24 mouse cellular contexts compared by ENCODE assay signal in genomic region chr4:100707125-100707524, GRCm38 (mm10).
A peak's percentile ranks its signal among the peaks of the same experiment; 100 is the strongest.
DNase-seq lines count a peak whose midpoint lies in the region; ATAC-seq and TF ChIP-seq lines count a peak whose summit lies in the region.
"Had no signal": no experiment of that assay in that cellular context is flagged by ENCODE, and none has a peak within 500 bp of the region (broad histone marks: within the 10 kb centered on the region; RNA-seq: fewer than 3 reads in every experiment).

No protein-coding gene starts in this region.

- no peaks in the 10 kb centered on the region for H3K27me3 ChIP-seq in forebrain, embryonic 13.5 days
- H3K27me3 ChIP-seq in forebrain, embryonic 12.5 days: no peaks in the 10 kb centered on the region; the same call in 1 of the 2 replicates
- no peaks in the 10 kb centered on the region for H3K27me3 ChIP-seq in hindbrain, postnatal 0 days (ENCODE audit: insufficient read depth, low read length)
- no peaks in the 10 kb centered on the region for H3K27me3 ChIP-seq in hindbrain, embryonic 14.5 days (ENCODE audit: control insufficient read depth, insufficient read depth, low read length)
- H3K27me3 ChIP-seq in embryonic facial prominence, embryonic 15.5 days: no peaks in the 10 kb centered on the region
- H3K27me3 ChIP-seq: intestine, embryonic 15.5 days; midbrain, embryonic 15.5 days had no signal

- H3K9ac ChIP-seq in forebrain, embryonic 13.5 days: peak overlapping the region; percentile 30; the same call in 1 of the 2 replicates
- H3K9ac ChIP-seq in forebrain, embryonic 12.5 days: no peak overlapping the region
- no peak overlapping the region for H3K9ac ChIP-seq in hindbrain, postnatal 0 days (replicated peaks; ENCODE audit: low read length)
- no peak overlapping the region for H3K9ac ChIP-seq in hindbrain, embryonic 14.5 days
- H3K9ac ChIP-seq in embryonic facial prominence, embryonic 15.5 days: no peak overlapping the region
- H3K9ac ChIP-seq: heart, embryonic 13.5 days; intestine, embryonic 15.5 days; limb, embryonic 12.5 days; liver, embryonic 14.5 days; midbrain, embryonic 15.5 days had no signal

- H3K4me3 ChIP-seq in forebrain, embryonic 13.5 days: no peak overlapping the region
- no peak overlapping the region for H3K4me3 ChIP-seq in forebrain, embryonic 12.5 days (replicated peaks)
- no peak overlapping the region for H3K4me3 ChIP-seq in hindbrain, postnatal 0 days (ENCODE audit: low read length)
- H3K4me3 ChIP-seq in hindbrain, embryonic 14.5 days (replicated peaks; ENCODE audit: low read length): no peak overlapping the region
- H3K4me3 ChIP-seq in embryonic facial prominence, embryonic 15.5 days (replicated peaks): peak overlapping the region; percentile 16; the same call in 1 of the 2 replicates
- H3K4me3 ChIP-seq: heart, embryonic 13.5 days; intestine, embryonic 15.5 days; limb, embryonic 12.5 days; midbrain, embryonic 15.5 days had no signal

- intact Hi-C loops in heart, postnatal 25 days (cut with DNase I): no loop called here

- no peak for DNase-seq in hindbrain, postnatal 0 days (ENCODE audit: low spot score)
- DNase-seq in hindbrain, embryonic 14.5 days (ENCODE audit: low spot score): no peak
- DNase-seq in lung, postnatal 10 days: peak; percentile 50
- no peak for DNase-seq in lung, postnatal 14 days
- DNase-seq in heart, postnatal 25 days (ENCODE audit: low spot score): no peak
- DNase-seq: adrenal gland, postnatal 10 days; cerebellum, adult 9-10 months; gastrocnemius, postnatal 14 days; heart, adult 18-20 months; heart, postnatal 36 days; kidney, adult 9 months; kidney, postnatal 25 days; retina, postnatal 1 day had no signal

- H3K4me1 ChIP-seq in forebrain, embryonic 13.5 days: peaks cover 18% of the 10 kb centered on the region
- peaks cover 19% of the 10 kb centered on the region for H3K4me1 ChIP-seq in forebrain, embryonic 12.5 days
- no peaks in the 10 kb centered on the region for H3K4me1 ChIP-seq in hindbrain, postnatal 0 days (ENCODE audit: insufficient read depth, low read length)
- no peaks in the 10 kb centered on the region for H3K4me1 ChIP-seq in hindbrain, embryonic 14.5 days (replicated peaks; ENCODE audit: control insufficient read depth, insufficient read depth, low read length)
- H3K4me1 ChIP-seq in embryonic facial prominence, embryonic 15.5 days: no peaks in the 10 kb centered on the region; the same call in 1 of the 2 replicates
- H3K4me1 ChIP-seq: heart, embryonic 13.5 days; intestine, embryonic 15.5 days; limb, embryonic 12.5 days had no signal

- no peak for TF ChIP-seq CTCF in hindbrain, postnatal 0 days (IDR thresholded peaks at IDR 0.05; ENCODE audit: low read depth)

- WGBS in forebrain, embryonic 13.5 days: 28% methylated on average over 6 of the region's 6 CpGs
- 42% methylated on average over 6 of the region's 6 CpGs for WGBS in forebrain, embryonic 12.5 days
- 32% methylated on average over 6 of the region's 6 CpGs for WGBS in hindbrain, postnatal 0 days
- WGBS in hindbrain, embryonic 14.5 days: 40% methylated on average over 6 of the region's 6 CpGs
- WGBS in embryonic facial prominence, embryonic 15.5 days: 28% methylated on average over 6 of the region's 6 CpGs

- no peaks in the 10 kb centered on the region for H3K36me3 ChIP-seq in forebrain, embryonic 13.5 days (ENCODE audit: poor library complexity, severe bottlenecking)
- H3K36me3 ChIP-seq in forebrain, embryonic 12.5 days (replicated peaks): no peaks in the 10 kb centered on the region
- H3K36me3 ChIP-seq in hindbrain, postnatal 0 days (ENCODE audit: insufficient read depth, low read length): no peaks in the 10 kb centered on the region
- no peaks in the 10 kb centered on the region for H3K36me3 ChIP-seq in hindbrain, embryonic 14.5 days (replicated peaks; ENCODE audit: control insufficient read depth, insufficient read depth)
- H3K36me3 ChIP-seq in embryonic facial prominence, embryonic 15.5 days: no peaks in the 10 kb centered on the region
- H3K36me3 ChIP-seq: heart, embryonic 13.5 days; intestine, embryonic 15.5 days; limb, embryonic 12.5 days; midbrain, embryonic 15.5 days had no signal

- H3K27ac ChIP-seq in forebrain, embryonic 13.5 days: no peak overlapping the region
- H3K27ac ChIP-seq in forebrain, embryonic 12.5 days: no peak overlapping the region
- no peak overlapping the region for H3K27ac ChIP-seq in hindbrain, postnatal 0 days
- no peak overlapping the region for H3K27ac ChIP-seq in hindbrain, embryonic 14.5 days
- H3K27ac ChIP-seq in embryonic facial prominence, embryonic 15.5 days (replicated peaks): peak overlapping the region; percentile 56
- H3K27ac ChIP-seq: heart, embryonic 13.5 days; intestine, embryonic 15.5 days; limb, embryonic 12.5 days; liver, embryonic 14.5 days; midbrain, embryonic 15.5 days; stomach, postnatal 0 days had no signal

- ATAC-seq in forebrain, embryonic 13.5 days: no peak
- ATAC-seq in forebrain, embryonic 12.5 days (ENCODE audit: low FRiP score): no peak
- no peak for ATAC-seq in hindbrain, postnatal 0 days
- no peak for ATAC-seq in hindbrain, embryonic 14.5 days (ENCODE audit: low FRiP score)
- ATAC-seq in embryonic facial prominence, embryonic 15.5 days (ENCODE audit: insufficient number of reproducible peaks, low FRiP score, low TSS enrichment, low read depth): peak; percentile 72; the same call in 1 of the 2 replicates
- ATAC-seq: activated CD4-positive, CD25-positive, alpha-beta regulatory T cell, adult 4 months; CD4-positive, CD25-positive, alpha-beta regulatory T cell, adult 4 months; intestine, embryonic 15.5 days; midbrain, embryonic 15.5 days had no signal

- H3K4me2 ChIP-seq in forebrain, embryonic 13.5 days: peak overlapping the region; percentile 40
- H3K4me2 ChIP-seq in forebrain, embryonic 12.5 days: no peak overlapping the region
- peak overlapping the region; percentile 25; the same call in 1 of the 2 replicates for H3K4me2 ChIP-seq in hindbrain, postnatal 0 days (ENCODE audit: low read depth, low read length)
- H3K4me2 ChIP-seq in hindbrain, embryonic 14.5 days (replicated peaks): no peak overlapping the region
- H3K4me2 ChIP-seq in embryonic facial prominence, embryonic 15.5 days (replicated peaks): peak overlapping the region; percentile 17
- H3K4me2 ChIP-seq: heart, embryonic 13.5 days; intestine, embryonic 15.5 days; limb, embryonic 12.5 days; midbrain, embryonic 15.5 days had no signal

- H3K9me3 ChIP-seq in forebrain, embryonic 13.5 days (replicated peaks): no peaks in the 10 kb centered on the region
- H3K9me3 ChIP-seq in forebrain, embryonic 12.5 days: no peaks in the 10 kb centered on the region
- H3K9me3 ChIP-seq in hindbrain, postnatal 0 days (ENCODE audit: low read length): no peaks in the 10 kb centered on the region
- no peaks in the 10 kb centered on the region for H3K9me3 ChIP-seq in hindbrain, embryonic 14.5 days (ENCODE audit: control insufficient read depth, low read length)
- no peaks in the 10 kb centered on the region for H3K9me3 ChIP-seq in embryonic facial prominence, embryonic 15.5 days (replicated peaks)
- H3K9me3 ChIP-seq: heart, embryonic 13.5 days; intestine, embryonic 15.5 days; limb, embryonic 12.5 days; midbrain, embryonic 15.5 days had no signal

Comparison
In these comparisons a context has a peak if more than half of its experiments do, and no peak if none do; other contexts are left out.
1. H3K4me2 ChIP-seq: peak in forebrain, embryonic 13.5 days (single experiment), hindbrain, postnatal 0 days (single experiment) and embryonic facial prominence, embryonic 15.5 days (single experiment); none in forebrain, embryonic 12.5 days (single experiment) and hindbrain, embryonic 14.5 days (single experiment).